8 mouse cellular contexts compared by ENCODE assay signal in genomic region chr7:19920506-19921261, GRCm38 (mm10). TPM values are rescaled to one million over a fixed set of nuclear protein-coding genes. Genes with fewer than 3 reads are reported as not detected.
A peak's percentile ranks its signal among the peaks of the same experiment; 100 is the strongest.
DNase-seq lines count a peak whose midpoint lies in the region; ATAC-seq lines count a peak whose summit lies in the region.

Pvr (minus strand) TSS chr7:19921160.

- no peaks in the 10 kb centered on the region for H3K9me3 ChIP-seq in hindbrain, embryonic 10.5 days
- H3K9me3 ChIP-seq in lung, embryonic 16.5 days (ENCODE audit: control insufficient read depth, low read length): no peaks in the 10 kb centered on the region

- H3K9ac ChIP-seq in lung, embryonic 16.5 days (ENCODE audit: low read length): peak within 1 kb of the TSS; percentile 87

- peak; percentile 90 for DNase-seq in Muller cell, postnatal 12 days (ENCODE audit: inconsistent ontology term)
- DNase-seq in cerebellum, adult 8-10 months: peak; percentile 56
- peak; percentile 60 to 68 for DNase-seq in frontal cortex, postnatal 10 days (ENCODE audit: low spot score in 2 of 2)
- DNase-seq in hindbrain, embryonic 10.5 days (ENCODE audit: low spot score): peak; percentile 75
- peak; percentile 82 for DNase-seq in layer of hippocampus, adult 9-11 months
- peak; percentile 83 for DNase-seq in ovary, adult 18-20 months (ENCODE audit: low spot score)
- peak; percentile 67 to 68 for DNase-seq in thymus, postnatal 10 days (ENCODE audit: low spot score in 2 of 2)

- peak within 1 kb of the TSS; percentile 82 for H3K4me3 ChIP-seq in hindbrain, embryonic 10.5 days
- peak within 1 kb of the TSS; percentile 82 for H3K4me3 ChIP-seq in lung, embryonic 16.5 days (ENCODE audit: low read length)

- H3K4me1 ChIP-seq in hindbrain, embryonic 10.5 days (replicated peaks): peaks cover 20% of the 10 kb centered on the region
- H3K4me1 ChIP-seq in lung, embryonic 16.5 days (replicated peaks; ENCODE audit: control insufficient read depth, insufficient read depth, low read length): peaks cover 15% of the 10 kb centered on the region; the same call in 1 of the 2 replicates

- WGBS in hindbrain, embryonic 10.5 days: under 1% methylated on average over 60 of the region's 60 CpGs
- WGBS in lung, embryonic 16.5 days: under 1% methylated on average over 60 of the region's 60 CpGs

- peak within 1 kb of the TSS; percentile 91 for H3K27ac ChIP-seq in hindbrain, embryonic 10.5 days
- peak within 1 kb of the TSS; percentile 88 for H3K27ac ChIP-seq in lung, embryonic 16.5 days (ENCODE audit: low read length)

- H3K4me2 ChIP-seq in lung, embryonic 16.5 days (ENCODE audit: low read depth, low read length): peak within 1 kb of the TSS; percentile 53

- peaks cover 11% of the 10 kb centered on the region for H3K36me3 ChIP-seq in hindbrain, embryonic 10.5 days
- H3K36me3 ChIP-seq in lung, embryonic 16.5 days (ENCODE audit: control insufficient read depth, insufficient read depth, low read length): peaks cover 22% of the 10 kb centered on the region

- peak; percentile 93 for ATAC-seq in lung, embryonic 16.5 days (ENCODE audit: low read depth)

- 0 out of 2 replicates have a peak, but pooled peaks cover 3% of the 10 kb centered on the region for H3K27me3 ChIP-seq in hindbrain, embryonic 10.5 days (ENCODE audit: insufficient read depth, poor library complexity, severe bottlenecking)
- H3K27me3 ChIP-seq in lung, embryonic 16.5 days (ENCODE audit: control insufficient read depth, insufficient read depth, low read depth, low read length): no peaks in the 10 kb centered on the region

RNA-seq across cellular contexts. Expression of gene Pvr, which starts in this region (rescaled TPM):
- 4.4 and 5.4 TPM in 2 replicates for polyA plus RNA-seq in hindbrain, embryonic 10.5 days (2016; fragmentation: Nextera tagmentation; extraction: Ambion mirVana)
- polyA plus RNA-seq in lung, embryonic 16.5 days (2015; fragmentation: Nextera tagmentation; extraction: Ambion mirVana): 23.9 and 26.1 TPM in 2 replicates

Comparison
In these comparisons a context has a peak if more than half of its experiments do, and no peak if none do; other contexts are left out.
1. Peak in every context shown above with its lines: DNase-seq, ATAC-seq, H3K4me3 ChIP-seq and H3K27ac ChIP-seq.